Mouse (Mus musculus): ENCODE measurements around the gene Bst1. TPM values are rescaled to one million over a fixed set of nuclear protein-coding genes. Genes with fewer than 3 reads are reported as not detected.

The Bst1 gene
- polyA plus RNA-seq, 1 experiment from 2014 or later, result 0.09 TPM

GRCm38 (mm10) chr5:43787976-43788752 lies 30.5 kb upstream of the Bst1 start:
- no peak overlapping the region for H3K4me3 ChIP-seq
- H3K9me3 ChIP-seq (replicated peaks), result no peaks in the 10 kb centered on the region
- H3K27ac ChIP-seq (ENCODE audit: poor library complexity, severe bottlenecking), result no peak overlapping the region
- H3K4me1 ChIP-seq (replicated peaks), result no peaks in the 10 kb centered on the region
- H3K4me2 ChIP-seq, result no peak overlapping the region
- H3K27me3 ChIP-seq (replicated peaks), result no peaks in the 10 kb centered on the region
- WGBS, result 74% methylated on average over 9 of the region's 9 CpGs
- H3K9ac ChIP-seq, result no peak overlapping the region
- ATAC-seq (ENCODE audit: insufficient number of reproducible peaks, low FRiP score), result no peak
- no peaks in the 10 kb centered on the region for H3K36me3 ChIP-seq

GRCm38 (mm10) chr5:43792354-43792753 lies 26.3 kb upstream of the Bst1 start:
- Histone ChIP-seq H3K36me3 (no peaks in the 10 kb centered on the region), H3K27ac (ENCODE audit: poor library complexity, severe bottlenecking) (no peak overlapping the region), H3K4me3 (no peak overlapping the region), H3K4me2 (no peak overlapping the region), H3K9me3 (replicated peaks) (no peaks in the 10 kb centered on the region), H3K27me3 (replicated peaks) (no peaks in the 10 kb centered on the region), H3K4me1 (replicated peaks) (no peaks in the 10 kb centered on the region), H3K9ac (no peak overlapping the region)
- ATAC-seq (ENCODE audit: insufficient number of reproducible peaks, low FRiP score), result no peak
- 59% methylated on average over 4 of the region's 5 CpGs for WGBS

GRCm38 (mm10) chr5:43799530-43799929 lies 19.2 kb upstream of the Bst1 start:
- no peaks in the 10 kb centered on the region for H3K27me3 ChIP-seq (replicated peaks)
- no peak overlapping the region for H3K4me2 ChIP-seq
- H3K27ac ChIP-seq (ENCODE audit: poor library complexity, severe bottlenecking), result no peak overlapping the region
- no peaks in the 10 kb centered on the region for H3K4me1 ChIP-seq (replicated peaks)
- 71% methylated on average over 5 of the region's 5 CpGs for WGBS
- no peaks in the 10 kb centered on the region for H3K9me3 ChIP-seq (replicated peaks)
- H3K4me3 ChIP-seq, result no peak overlapping the region
- H3K9ac ChIP-seq, result no peak overlapping the region
- ATAC-seq (ENCODE audit: insufficient number of reproducible peaks, low FRiP score), result no peak
- no peaks in the 10 kb centered on the region for H3K36me3 ChIP-seq

GRCm38 (mm10) chr5:43800700-43801099 lies 18.0 kb upstream of the Bst1 start:
- Histone ChIP-seq H3K4me3 (no peak overlapping the region), H3K4me2 (no peak overlapping the region), H3K9ac (no peak overlapping the region), H3K27ac (ENCODE audit: poor library complexity, severe bottlenecking) (no peak overlapping the region), H3K27me3 (replicated peaks) (no peaks in the 10 kb centered on the region), H3K9me3 (replicated peaks) (no peaks in the 10 kb centered on the region), H3K4me1 (replicated peaks) (no peaks in the 10 kb centered on the region), H3K36me3 (no peaks in the 10 kb centered on the region)
- 75% methylated on average over 1 of the region's 1 CpGs for WGBS
- ATAC-seq (ENCODE audit: insufficient number of reproducible peaks, low FRiP score), result no peak

- no peak overlapping the region for H3K9ac ChIP-seq
- no peak for ATAC-seq (ENCODE audit: insufficient number of reproducible peaks, low FRiP score)
- H3K27me3 ChIP-seq (replicated peaks), result no peaks in the 10 kb centered on the region
- H3K4me3 ChIP-seq, result no peak overlapping the region
- H3K36me3 ChIP-seq, result no peaks in the 10 kb centered on the region
- H3K4me1 ChIP-seq (replicated peaks), result no peaks in the 10 kb centered on the region
- no peak overlapping the region for H3K27ac ChIP-seq (ENCODE audit: poor library complexity, severe bottlenecking)
- H3K9me3 ChIP-seq (replicated peaks), result no peaks in the 10 kb centered on the region
- no peak overlapping the region for H3K4me2 ChIP-seq
Measured at GRCm38 (mm10) chr5:43801253-43801652, 17.4 kb upstream of the Bst1 start.

- Histone ChIP-seq H3K27ac (ENCODE audit: poor library complexity, severe bottlenecking) (no peak overlapping the region), H3K4me1 (replicated peaks) (no peaks in the 10 kb centered on the region), H3K36me3 (no peaks in the 10 kb centered on the region), H3K9ac (no peak overlapping the region), H3K27me3 (replicated peaks) (no peaks in the 10 kb centered on the region), H3K9me3 (replicated peaks) (no peaks in the 10 kb centered on the region), H3K4me3 (no peak overlapping the region), H3K4me2 (no peak overlapping the region)
- ATAC-seq (ENCODE audit: insufficient number of reproducible peaks, low FRiP score), result no peak
- 80% methylated on average over 4 of the region's 4 CpGs for WGBS
Measured at GRCm38 (mm10) chr5:43801798-43802197, 16.9 kb upstream of the Bst1 start.

GRCm38 (mm10) chr5:43805401-43805800 lies 13.3 kb upstream of the Bst1 start:
- Histone ChIP-seq H3K36me3 (no peaks in the 10 kb centered on the region), H3K4me3 (no peak overlapping the region), H3K9me3 (replicated peaks) (no peaks in the 10 kb centered on the region), H3K4me2 (no peak overlapping the region), H3K27me3 (replicated peaks) (no peaks in the 10 kb centered on the region), H3K4me1 (replicated peaks) (no peaks in the 10 kb centered on the region), H3K9ac (no peak overlapping the region), H3K27ac (ENCODE audit: poor library complexity, severe bottlenecking) (no peak overlapping the region)
- no peak for ATAC-seq (ENCODE audit: insufficient number of reproducible peaks, low FRiP score)
- WGBS, result 77% methylated on average over 2 of the region's 2 CpGs

GRCm38 (mm10) chr5:43806340-43806739 lies 12.3 kb upstream of the Bst1 start:
- Histone ChIP-seq H3K9me3 (replicated peaks) (no peaks in the 10 kb centered on the region), H3K9ac (no peak overlapping the region), H3K27me3 (replicated peaks) (no peaks in the 10 kb centered on the region), H3K36me3 (no peaks in the 10 kb centered on the region), H3K27ac (ENCODE audit: poor library complexity, severe bottlenecking) (no peak overlapping the region), H3K4me3 (no peak overlapping the region), H3K4me2 (no peak overlapping the region), H3K4me1 (replicated peaks) (no peaks in the 10 kb centered on the region)
- no peak for ATAC-seq (ENCODE audit: insufficient number of reproducible peaks, low FRiP score)
- 86% methylated on average over 7 of the region's 7 CpGs for WGBS

GRCm38 (mm10) chr5:43806914-43807313 lies 11.8 kb upstream of the Bst1 start:
- WGBS, result 68% methylated on average over 4 of the region's 4 CpGs
- H3K4me3 ChIP-seq, result no peak overlapping the region
- no peak overlapping the region for H3K9ac ChIP-seq
- H3K4me1 ChIP-seq (replicated peaks), result no peaks in the 10 kb centered on the region
- no peaks in the 10 kb centered on the region for H3K27me3 ChIP-seq (replicated peaks)
- H3K4me2 ChIP-seq, result no peak overlapping the region
- H3K36me3 ChIP-seq, result no peaks in the 10 kb centered on the region
- no peak overlapping the region for H3K27ac ChIP-seq (ENCODE audit: poor library complexity, severe bottlenecking)
- no peak for ATAC-seq (ENCODE audit: insufficient number of reproducible peaks, low FRiP score)
- no peaks in the 10 kb centered on the region for H3K9me3 ChIP-seq (replicated peaks)

GRCm38 (mm10) chr5:43807744-43808696 lies 10.7 kb upstream of the Bst1 start:
- Histone ChIP-seq H3K4me3 (peak overlapping the region; percentile 60), H3K9ac (peak overlapping the region; percentile 88), H3K27me3 (replicated peaks) (no peaks in the 10 kb centered on the region), H3K4me2 (peak overlapping the region; percentile 84), H3K4me1 (replicated peaks) (no peaks in the 10 kb centered on the region), H3K9me3 (replicated peaks) (no peaks in the 10 kb centered on the region), H3K27ac (ENCODE audit: poor library complexity, severe bottlenecking) (peak overlapping the region; percentile 75), H3K36me3 (no peaks in the 10 kb centered on the region)
- WGBS, result 5% methylated on average over 48 of the region's 48 CpGs
- peak; percentile 90 for ATAC-seq (ENCODE audit: insufficient number of reproducible peaks, low FRiP score)

GRCm38 (mm10) chr5:43810427-43811062 lies 8.1 kb upstream of the Bst1 start:
- H3K4me3 ChIP-seq, result no peak overlapping the region
- 85% methylated on average over 1 of the region's 1 CpGs for WGBS
- H3K27ac ChIP-seq (ENCODE audit: poor library complexity, severe bottlenecking), result no peak overlapping the region
- no peak overlapping the region for H3K4me2 ChIP-seq
- ATAC-seq (ENCODE audit: insufficient number of reproducible peaks, low FRiP score), result no peak
- H3K9me3 ChIP-seq (replicated peaks), result no peaks in the 10 kb centered on the region
- no peaks in the 10 kb centered on the region for H3K4me1 ChIP-seq (replicated peaks)
- H3K27me3 ChIP-seq (replicated peaks), result no peaks in the 10 kb centered on the region
- no peak overlapping the region for H3K9ac ChIP-seq
- no peaks in the 10 kb centered on the region for H3K36me3 ChIP-seq
